Mouse (Mus musculus) midbrain, embryonic 14.5 days (tissue): ENCODE results near the gene Ndufaf2. TPM values are rescaled to one million over a fixed set of nuclear protein-coding genes. Genes with fewer than 3 reads are reported as not detected.

Experiments
- ATAC-seq: fragments of 200-750 bp; cut with Nextera tagmentation; 2 replicates; pipeline ENCODE4 v1.8.0; 2017; ENCODE audit warnings: moderate number of reproducible peaks, moderate library complexity; ENCODE audit not compliant: low FRiP score, low TSS enrichment
- DNase-seq: peaks from one replicate; pipeline ENCODE4 v3.0.0-alpha.2; 2015
- H3K27ac ChIP-seq: fragments of 300-500 bp; sonication (generic); replicated peaks from 2 replicates; pipeline ENCODE4 v1.5.1; 2014; ENCODE audit warnings: mild to moderate bottlenecking, low read depth, low read length, moderate library complexity
- H3K27me3 ChIP-seq: fragments of 300-500 bp; sonication (generic); 2 replicates; pipeline ENCODE4 v1.6.1; 2014; ENCODE audit warnings: low read length, control low read depth, mixed read lengths; ENCODE audit not compliant: control insufficient read depth, insufficient read depth
- H3K36me3 ChIP-seq: fragments of 300-500 bp; sonication (generic); 2 replicates; pipeline ENCODE4 v1.6.1; 2014; ENCODE audit warnings: low read length, control low read depth; ENCODE audit not compliant: control insufficient read depth, insufficient read depth
- H3K4me1 ChIP-seq: fragments of 300-500 bp; sonication (generic); 2 replicates; pipeline ENCODE4 v1.6.1; 2014; ENCODE audit warnings: mild to moderate bottlenecking, antibody characterized with exemption, low read length, control low read depth; ENCODE audit not compliant: control insufficient read depth, insufficient read depth
- H3K4me2 ChIP-seq: fragments of 300-500 bp; sonication (generic); 2 replicates; pipeline ENCODE4 v1.6.1; 2014; ENCODE audit warnings: mild to moderate bottlenecking, low read length, moderate library complexity
- H3K4me3 ChIP-seq: fragments of 300-500 bp; sonication (generic); replicated peaks from 2 replicates; pipeline ENCODE4 v1.5.1; 2014; ENCODE audit warnings: low read depth, low read length
- H3K9ac ChIP-seq: fragments of 300-500 bp; sonication (generic); replicated peaks from 2 replicates; pipeline ENCODE4 v1.6.1; 2014; ENCODE audit warnings: mild to moderate bottlenecking, low read length, moderate library complexity
- H3K9me3 ChIP-seq: fragments of 300-500 bp; sonication (generic); 2 replicates; pipeline ENCODE4 v1.6.1; 2016; ENCODE audit warnings: low read length, control low read depth, mixed read lengths; ENCODE audit not compliant: control insufficient read depth
- WGBS: fragments of 180-500 bp; shearing (Covaris S2); extraction: QIAGEN DNeasy Blood & Tissue Kit; methylation state at CpG from one replicate; pipeline ENCODE4 v1.1.7; 2014; 5-methylcytosine and 5-hydroxymethylcytosine counted together
- polyA plus RNA-seq: library from polyadenylated mRNA; unstranded; fragments of >200 nt; fragmentation: Nextera tagmentation; extraction: Ambion mirVana; gene quantifications from 2 replicates; pipeline ENCODE4 v1.2.1, GENCODE M21; 2014

The Ndufaf2 gene
- 64.3 and 77.1 TPM in 2 replicates for polyA plus RNA-seq

- Histone ChIP-seq H3K4me2 (peak within 1 kb of the TSS; percentile 94), H3K4me1 (peaks cover 8% of the 10 kb centered on the region; the same call in 1 of the 2 replicates), H3K27me3 (no peaks in the 10 kb centered on the region), H3K27ac (peak within 1 kb of the TSS; percentile 41; the same call in 1 of the 2 replicates), H3K9me3 (no peaks in the 10 kb centered on the region), H3K9ac (peak within 1 kb of the TSS; percentile 65), H3K4me3 (peak within 1 kb of the TSS; percentile 71), H3K36me3 (peaks cover 16% of the 10 kb centered on the region; the same call in 1 of the 2 replicates)
- DNase-seq (peak; percentile 98), ATAC-seq (peak; percentile 98)
- WGBS = under 1% methylated on average over 47 of the region's 47 CpGs
These were observed at the start of gene Ndufaf2, which contains the start of gene Ercc8 for GRCm38 (mm10) chr13:108158465-108159240. Ndufaf2 (minus strand) TSS chr13:108158623. Ercc8 (plus strand) TSS chr13:108158731.

DNA sequence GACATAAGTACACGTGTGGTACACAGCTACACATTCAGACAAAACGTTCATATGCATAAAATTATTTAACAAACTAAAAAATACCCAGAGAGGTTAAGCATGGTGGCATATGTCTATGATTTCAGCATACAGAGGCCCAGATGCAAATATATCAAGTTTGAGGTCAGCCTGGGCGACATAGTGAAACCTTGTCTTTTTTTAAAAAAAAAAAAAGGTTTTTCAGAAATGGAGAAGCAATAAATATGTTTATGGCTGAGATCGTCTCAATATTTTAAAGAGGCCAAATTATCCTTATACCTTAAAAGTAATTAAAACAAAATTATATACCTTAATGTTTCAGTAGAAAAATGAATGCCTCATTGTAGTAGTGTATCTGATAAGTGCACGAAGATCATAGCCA is 49.7 kb upstream of the Ndufaf2 start:
- no peaks in the 10 kb centered on the region for H3K36me3 ChIP-seq
- ATAC-seq (no peak), DNase-seq (no peak)
- H3K4me3 ChIP-seq = no peak overlapping the region
- peaks cover 5% of the 10 kb centered on the region; the same call in 1 of the 2 replicates for H3K27me3 ChIP-seq
- no peak overlapping the region for H3K9ac ChIP-seq
- H3K9me3 ChIP-seq = no peaks in the 10 kb centered on the region
- H3K27ac ChIP-seq = no peak overlapping the region
- no peak overlapping the region for H3K4me2 ChIP-seq
- no peaks in the 10 kb centered on the region for H3K4me1 ChIP-seq
- 72% methylated on average over 5 of the region's 5 CpGs for WGBS

GRCm38 (mm10) chr13:108207447-108207846 is 49.0 kb upstream of the Ndufaf2 start:
- Histone ChIP-seq H3K4me1 (no peaks in the 10 kb centered on the region), H3K9ac (no peak overlapping the region), H3K27me3 (peaks cover 2% of the 10 kb centered on the region; the same call in 1 of the 2 replicates), H3K9me3 (no peaks in the 10 kb centered on the region), H3K4me3 (no peak overlapping the region), H3K27ac (no peak overlapping the region), H3K36me3 (no peaks in the 10 kb centered on the region), H3K4me2 (no peak overlapping the region)
- no peak for ATAC-seq
- no peak for DNase-seq
- 83% methylated on average over 2 of the region's 2 CpGs for WGBS

DNA sequence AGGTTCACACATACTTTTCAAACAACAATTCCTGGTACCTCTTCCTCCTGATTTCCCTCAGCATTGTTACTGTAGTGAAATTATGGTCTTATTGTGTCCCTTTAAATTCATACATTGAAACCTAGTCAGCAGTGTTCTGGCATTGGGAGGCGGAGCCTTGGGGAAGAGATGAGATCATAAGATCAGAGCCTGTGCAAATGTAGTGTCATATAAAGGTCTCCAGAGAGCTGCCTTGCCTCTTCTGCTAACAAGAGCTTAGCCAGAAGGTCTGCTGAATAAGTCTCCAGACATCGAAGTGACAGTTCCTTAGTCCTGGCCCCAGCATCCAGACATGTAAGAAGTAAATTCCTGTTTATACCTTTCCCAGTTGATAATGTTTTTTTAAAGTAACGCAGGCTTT is 46.4 kb upstream of the Ndufaf2 start:
- H3K27ac ChIP-seq = no peak overlapping the region
- DNase-seq (no peak), ATAC-seq (no peak)
- H3K9ac ChIP-seq = no peak overlapping the region
- no peak overlapping the region for H3K4me2 ChIP-seq
- H3K4me1 ChIP-seq = no peaks in the 10 kb centered on the region
- WGBS = 85% methylated on average over 3 of the region's 3 CpGs
- no peaks in the 10 kb centered on the region for H3K27me3 ChIP-seq
- no peak overlapping the region for H3K4me3 ChIP-seq
- no peaks in the 10 kb centered on the region for H3K9me3 ChIP-seq
- no peaks in the 10 kb centered on the region for H3K36me3 ChIP-seq

- Histone ChIP-seq H3K9me3 (no peaks in the 10 kb centered on the region), H3K27me3 (no peaks in the 10 kb centered on the region), H3K9ac (no peak overlapping the region), H3K27ac (no peak overlapping the region), H3K4me3 (no peak overlapping the region), H3K36me3 (peaks cover 23% of the 10 kb centered on the region), H3K4me2 (no peak overlapping the region), H3K4me1 (no peaks in the 10 kb centered on the region)
- DNase-seq (no peak), ATAC-seq (no peak)
- 95% methylated on average over 6 of the region's 6 CpGs for WGBS
These were observed 37.1 kb upstream of the Ndufaf2 start for GRCm38 (mm10) chr13:108195474-108195873.

DNA sequence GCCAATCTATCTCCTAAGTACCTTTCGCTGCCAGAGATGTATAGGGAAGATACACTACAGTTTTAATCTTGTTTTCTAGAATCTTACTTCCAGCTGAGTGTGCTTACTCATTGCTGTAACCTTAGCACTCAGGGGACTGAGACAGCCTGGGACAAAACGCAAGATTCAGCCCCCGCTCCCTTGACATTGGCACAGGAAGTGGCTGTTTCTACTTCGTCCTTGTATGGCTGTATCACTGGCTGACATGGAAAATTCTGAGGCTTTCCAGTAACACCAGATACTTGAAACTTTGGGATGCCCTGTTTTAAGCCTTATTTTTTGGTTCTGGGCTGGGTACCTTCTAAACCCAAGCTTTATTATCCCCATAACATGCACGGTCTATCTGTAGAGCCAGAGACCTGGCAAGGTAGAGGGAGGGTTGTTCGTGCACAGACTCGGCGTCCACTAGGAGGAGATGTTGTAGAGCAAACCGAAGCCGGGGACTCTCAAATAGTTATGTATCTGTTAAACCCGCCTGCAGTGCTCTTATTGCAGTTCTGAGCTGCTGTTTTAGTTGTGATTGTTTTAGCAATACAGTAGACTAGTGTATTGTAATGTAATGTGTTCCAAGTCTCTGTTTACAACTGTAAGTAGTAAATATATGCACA is 32.8 kb upstream of the Ndufaf2 start:
- H3K9ac ChIP-seq = no peak overlapping the region
- H3K36me3 ChIP-seq = peaks cover 35% of the 10 kb centered on the region
- no peaks in the 10 kb centered on the region for H3K27me3 ChIP-seq
- H3K4me2 ChIP-seq = no peak overlapping the region
- no peak overlapping the region for H3K4me3 ChIP-seq
- no peaks in the 10 kb centered on the region for H3K4me1 ChIP-seq
- no peak overlapping the region for H3K27ac ChIP-seq
- DNase-seq = peak; percentile 84
- ATAC-seq = no peak
- 68% methylated on average over 11 of the region's 11 CpGs for WGBS
- H3K9me3 ChIP-seq = no peaks in the 10 kb centered on the region

- ATAC-seq (no peak), DNase-seq (no peak)
- Histone ChIP-seq H3K4me1 (no peaks in the 10 kb centered on the region), H3K27ac (no peak overlapping the region), H3K9me3 (no peaks in the 10 kb centered on the region), H3K27me3 (no peaks in the 10 kb centered on the region), H3K4me3 (no peak overlapping the region), H3K36me3 (peaks cover 32% of the 10 kb centered on the region), H3K9ac (no peak overlapping the region), H3K4me2 (no peak overlapping the region)
- WGBS = 93% methylated on average over 4 of the region's 4 CpGs
These were observed 29.6 kb upstream of the Ndufaf2 start for GRCm38 (mm10) chr13:108187994-108188393.

GRCm38 (mm10) chr13:108185530-108185929 is 27.1 kb upstream of the Ndufaf2 start:
- Histone ChIP-seq H3K9me3 (no peaks in the 10 kb centered on the region), H3K4me3 (no peak overlapping the region), H3K27me3 (no peaks in the 10 kb centered on the region), H3K4me1 (no peaks in the 10 kb centered on the region), H3K4me2 (no peak overlapping the region), H3K36me3 (peaks cover 49% of the 10 kb centered on the region), H3K27ac (no peak overlapping the region), H3K9ac (no peak overlapping the region)
- ATAC-seq (no peak), DNase-seq (no peak)
- 93% methylated on average over 3 of the region's 3 CpGs for WGBS
